Mouse (Mus musculus) left cerebral cortex, adult 8-10 months (tissue): ENCODE results near the gene Rprd1b. TPM values are rescaled to one million over a fixed set of nuclear protein-coding genes. Genes with fewer than 3 reads are reported as not detected.

ENCODE experiments used
- DNase-seq, 2 experiments: peaks; one replicate each; pipeline ENCODE4 v3.0.0; 2022; ENCODE audit warnings: low spot score in 2 of 2
- total RNA-seq, 4 experiments: library from RNA; stranded (reverse); gene quantifications; 2 replicates each; pipeline ENCODE4 v1.2.4; 2022

Rprd1b gene
- total RNA-seq, 4 experiments from 2014 or later, result 64.6 to 72.5 (median 68.2) TPM

DNA sequence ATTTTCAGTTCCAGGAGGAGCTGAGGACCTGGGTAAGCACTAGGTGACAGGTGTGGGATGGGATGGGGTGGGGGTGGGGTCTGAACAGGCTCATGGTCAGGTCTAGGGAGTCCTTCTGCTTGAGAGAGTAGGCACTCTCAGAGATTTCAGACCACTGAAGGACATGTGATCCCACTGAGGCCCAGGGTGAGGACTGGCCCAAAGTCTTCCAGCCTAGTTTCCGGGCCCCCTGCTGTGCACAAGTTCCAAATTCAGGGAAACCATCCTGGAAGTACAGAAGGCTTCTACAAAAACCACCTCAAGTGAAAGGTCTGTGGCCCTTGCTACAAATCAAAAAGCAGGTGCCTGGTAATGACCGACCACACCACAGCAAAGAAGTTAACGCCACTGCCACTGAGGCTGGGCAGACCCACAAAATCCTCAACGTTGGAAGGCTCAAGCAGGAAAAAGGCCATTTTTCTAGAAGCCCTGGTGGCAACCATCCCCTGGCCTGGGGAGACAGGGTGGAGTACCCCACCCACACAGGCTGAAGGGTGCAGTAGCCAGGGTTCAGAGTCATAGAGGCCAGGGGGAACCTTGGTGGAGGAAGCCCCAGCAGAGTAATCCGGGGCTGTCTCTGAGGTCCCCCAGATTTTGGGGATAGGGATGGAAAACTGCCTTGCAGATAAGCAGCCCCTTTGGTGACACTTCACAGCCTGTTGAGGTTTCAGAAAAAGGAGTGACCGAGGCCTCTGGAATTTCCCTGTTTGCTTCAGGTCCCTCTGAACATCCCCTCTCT, 116.6 kb downstream of the Rprd1b start:
- no peak for DNase-seq

- DNase-seq, result no peak
Observed at GRCm38 (mm10) chr2:158145528-158146065, 117.3 kb downstream of the Rprd1b start.

GRCm38 (mm10) chr2:158146223-158146622, 117.9 kb downstream of the Rprd1b start, which contains the start of gene Tgm2:
Tgm2 (minus strand) TSS chr2:158146436.
- DNase-seq, result peak; percentile 24 to 61

GRCm38 (mm10) chr2:158146971-158147370, 118.7 kb downstream of the Rprd1b start:
- DNase-seq, result no peak

DNA sequence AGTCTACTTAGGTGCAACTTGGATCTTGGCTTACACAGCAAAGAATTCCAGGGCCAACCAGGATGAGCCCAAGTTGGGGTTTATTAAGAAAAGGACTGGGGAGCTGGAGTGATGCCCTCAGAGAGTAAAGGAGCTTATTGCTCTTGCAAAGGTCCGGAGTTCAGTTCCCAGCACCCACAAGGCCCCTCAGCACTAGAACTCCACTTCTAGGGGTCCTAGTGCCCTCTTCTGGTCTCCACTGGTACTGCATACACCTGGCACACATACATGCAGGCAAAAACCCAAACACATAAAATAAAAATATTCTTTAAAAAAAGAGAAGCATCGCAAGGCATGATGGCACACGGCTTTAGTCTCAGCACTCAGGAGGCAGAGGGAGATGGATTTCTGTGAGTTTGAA, 122.8 kb downstream of the Rprd1b start:
- no peak for DNase-seq

DNA sequence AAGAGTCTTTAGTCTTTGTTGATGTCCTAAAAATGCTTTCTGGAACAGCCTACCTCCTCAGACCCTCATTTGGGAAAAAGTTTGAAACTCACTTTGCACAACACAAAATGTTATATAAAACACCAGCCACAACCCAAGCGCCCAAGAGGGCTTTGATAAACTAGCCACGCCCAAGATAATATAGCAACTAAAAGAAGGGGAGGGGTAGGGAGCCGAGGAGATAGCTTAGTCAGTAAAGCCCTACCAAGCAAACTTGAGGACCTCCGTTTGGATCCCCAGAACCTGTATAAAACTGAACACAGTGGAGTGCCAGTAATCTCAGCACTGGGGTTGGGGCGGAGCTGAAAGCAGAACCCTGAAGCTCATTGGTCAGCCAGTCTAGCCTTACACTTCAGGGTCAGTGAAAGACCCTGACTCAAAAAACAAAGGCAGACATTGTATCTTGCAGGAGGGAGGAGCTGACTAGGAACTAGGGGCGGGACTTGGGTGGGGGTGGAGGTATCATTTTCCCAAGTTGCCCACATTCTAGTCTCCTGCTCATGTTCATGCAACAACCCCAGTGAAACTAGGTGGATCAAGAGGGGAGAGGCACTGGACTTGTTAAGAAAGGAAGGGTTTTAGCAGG, 124.5 kb downstream of the Rprd1b start:
- DNase-seq, result no peak

DNA sequence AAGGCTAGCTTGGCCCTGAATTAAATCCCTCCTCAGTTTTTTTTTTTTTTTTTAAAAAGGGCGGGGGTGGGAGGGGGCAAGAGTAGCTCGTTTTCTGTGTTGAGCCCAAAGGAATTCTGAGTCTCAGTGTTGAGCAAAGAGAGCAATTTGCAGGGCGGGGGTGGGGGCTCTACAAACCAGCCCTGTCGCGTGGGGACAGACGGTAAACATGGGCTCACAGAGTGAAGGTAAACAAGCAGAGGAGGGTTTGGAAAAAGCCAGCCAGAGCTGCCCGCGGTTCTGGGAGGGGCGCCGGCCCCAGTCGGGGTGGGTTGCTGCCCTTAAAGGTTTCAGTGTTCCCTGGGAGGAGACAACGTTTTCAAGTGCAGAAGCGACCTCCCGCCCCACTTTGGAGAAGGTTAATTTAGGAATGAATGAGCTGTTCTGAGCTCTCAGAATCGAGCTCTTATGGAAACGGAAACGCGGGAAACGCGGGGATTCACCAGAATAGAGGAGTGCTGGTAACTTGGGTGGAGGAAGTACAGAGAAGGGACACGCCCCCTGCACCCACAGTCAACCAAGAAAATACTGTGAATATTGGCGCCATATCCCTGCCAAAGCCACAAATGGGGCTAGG, 125.5 kb downstream of the Rprd1b start:
- no peak for DNase-seq

DNA sequence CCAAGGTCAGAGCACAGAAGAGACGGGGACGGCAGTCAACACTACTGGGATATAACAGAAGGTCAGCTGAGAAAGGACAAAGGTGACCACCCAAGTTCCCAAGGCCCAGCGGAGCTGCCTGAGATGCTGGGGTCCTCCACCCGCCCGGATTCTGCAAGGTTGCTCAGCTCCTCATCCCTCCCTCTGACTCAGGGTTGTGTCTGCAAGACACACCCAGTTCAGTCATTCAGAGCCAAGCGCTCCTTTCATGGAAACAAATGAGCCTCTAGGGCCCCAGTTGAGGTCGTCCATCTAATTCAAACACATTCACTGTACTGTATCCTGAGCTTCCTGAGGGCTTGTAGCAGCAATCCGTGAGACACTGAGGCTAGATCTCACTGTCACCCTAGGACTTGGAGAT, 126.3 kb downstream of the Rprd1b start:
- no peak for DNase-seq

DNA sequence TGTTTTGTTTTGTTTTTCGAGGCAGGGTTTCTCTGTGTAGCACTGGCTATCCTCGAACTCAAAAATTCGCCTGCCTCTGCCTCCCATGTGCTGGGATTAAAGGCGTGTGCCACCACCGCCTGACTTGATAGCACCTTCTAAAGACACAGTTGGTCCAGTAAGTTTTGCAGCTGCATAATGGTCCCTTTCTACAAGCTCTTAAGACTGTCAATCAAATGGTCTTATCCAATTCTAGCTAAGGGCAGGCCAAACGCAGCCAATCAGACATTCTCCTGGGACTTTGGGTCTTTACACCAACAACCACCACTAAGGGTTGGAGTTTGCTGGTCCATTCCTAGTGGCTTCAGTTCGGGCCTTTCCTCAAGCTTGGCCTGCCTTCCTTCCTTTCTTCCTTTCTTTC, 126.8 kb downstream of the Rprd1b start:
- DNase-seq, result no peak

DNA sequence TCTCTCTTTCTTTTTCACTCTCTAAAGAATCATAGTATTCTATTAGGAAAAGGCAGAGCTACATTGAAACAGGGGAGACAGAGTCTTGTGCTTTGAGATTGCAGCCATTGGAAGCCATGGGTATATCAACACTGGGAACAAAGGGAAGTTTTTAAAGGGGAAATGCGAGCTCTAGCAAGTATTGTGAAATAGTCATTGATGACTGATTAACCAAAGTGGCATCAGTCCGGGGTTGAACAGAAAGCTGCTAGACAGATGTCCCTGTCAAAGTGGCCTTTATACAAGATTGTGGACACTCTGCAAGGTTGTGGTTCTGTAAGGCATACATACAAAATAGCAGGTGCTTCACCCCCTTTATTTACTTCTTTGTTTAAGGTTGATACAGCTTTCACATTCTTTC, 127.3 kb downstream of the Rprd1b start:
- no peak for DNase-seq

DNA sequence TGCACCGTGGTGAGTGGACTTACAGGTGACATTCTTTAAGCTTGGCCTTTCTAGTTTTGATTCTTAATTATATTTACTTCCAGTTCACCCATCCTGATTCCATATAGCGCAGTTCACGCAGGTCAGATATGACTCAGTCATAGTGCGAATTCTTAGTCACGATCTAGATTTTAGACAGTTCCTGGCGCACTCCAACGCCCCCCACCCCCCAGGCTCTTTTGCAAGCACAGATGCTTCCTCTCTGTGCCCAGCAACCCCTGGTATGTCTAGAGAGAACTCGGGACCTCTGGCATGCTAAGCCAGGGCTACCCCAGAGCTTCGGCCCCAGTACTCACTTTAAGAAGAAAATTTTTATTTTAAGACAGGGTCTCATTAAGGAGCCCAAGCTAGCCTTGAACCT, 128.2 kb downstream of the Rprd1b start:
- no peak for DNase-seq

- DNase-seq, result no peak
Observed at GRCm38 (mm10) chr2:158157654-158158053, 129.4 kb downstream of the Rprd1b start.

DNA sequence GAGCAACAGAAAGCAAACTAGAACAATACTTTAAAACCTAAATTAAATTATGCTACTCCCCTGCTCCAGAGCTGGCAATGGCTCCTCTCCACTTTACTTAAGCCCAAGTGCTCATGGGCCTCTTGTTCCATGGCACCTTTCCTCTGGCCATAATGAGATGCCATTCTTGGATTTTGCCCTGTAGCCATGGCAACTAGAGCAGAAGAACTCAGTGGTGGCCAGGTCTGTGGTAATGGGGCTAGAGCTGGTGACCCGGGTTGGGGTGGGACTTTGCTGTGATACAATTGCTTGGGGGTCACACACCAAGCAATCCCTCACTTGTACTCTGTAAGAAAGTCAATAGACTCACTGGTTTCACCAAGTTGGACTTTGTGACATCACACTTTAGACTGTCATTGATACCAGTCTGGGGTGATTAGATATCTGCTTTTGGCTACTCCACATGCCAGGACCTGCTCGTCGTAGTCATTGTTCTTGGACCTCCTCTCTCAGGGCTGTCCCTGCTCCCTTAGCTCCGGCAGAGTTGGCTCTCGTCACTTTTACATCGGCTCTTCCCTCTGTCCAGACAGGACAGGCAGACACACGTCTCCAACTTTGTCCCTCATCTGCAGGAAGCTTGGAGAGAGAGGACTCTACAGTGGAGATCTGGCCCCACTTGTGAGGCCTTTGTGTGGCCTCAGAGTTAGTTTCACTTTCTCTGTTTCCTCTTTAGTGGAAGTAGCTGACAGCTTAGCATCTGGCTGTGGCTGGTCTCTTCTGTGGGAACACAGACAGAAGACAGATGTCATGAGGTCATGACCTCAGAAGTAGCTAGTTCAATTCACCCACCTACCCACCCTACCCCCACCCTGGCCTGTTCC, 131.3 kb downstream of the Rprd1b start:
- DNase-seq, result no peak

DNA sequence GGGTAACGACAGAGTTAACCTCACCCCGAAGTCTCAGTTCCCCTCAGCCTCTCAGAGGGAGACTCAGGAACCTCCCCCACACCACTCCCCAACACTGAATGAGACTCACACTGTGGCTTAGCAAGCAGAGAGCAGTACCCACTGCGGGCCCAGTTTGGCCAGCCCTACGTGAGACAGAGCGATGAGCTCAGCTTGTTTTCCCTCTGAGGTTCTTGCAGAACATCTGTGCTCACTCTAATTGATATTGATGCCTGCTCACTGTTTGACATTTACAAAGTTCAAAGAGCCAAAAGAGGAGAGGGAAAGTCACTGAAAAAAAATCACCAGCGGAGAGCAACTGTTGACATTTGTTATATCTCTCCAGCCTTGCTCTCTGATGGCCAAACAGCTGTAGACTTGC, 133.5 kb downstream of the Rprd1b start:
- DNase-seq, result no peak

GRCm38 (mm10) chr2:158163034-158163433, 134.7 kb downstream of the Rprd1b start:
- DNase-seq, result no peak

DNA sequence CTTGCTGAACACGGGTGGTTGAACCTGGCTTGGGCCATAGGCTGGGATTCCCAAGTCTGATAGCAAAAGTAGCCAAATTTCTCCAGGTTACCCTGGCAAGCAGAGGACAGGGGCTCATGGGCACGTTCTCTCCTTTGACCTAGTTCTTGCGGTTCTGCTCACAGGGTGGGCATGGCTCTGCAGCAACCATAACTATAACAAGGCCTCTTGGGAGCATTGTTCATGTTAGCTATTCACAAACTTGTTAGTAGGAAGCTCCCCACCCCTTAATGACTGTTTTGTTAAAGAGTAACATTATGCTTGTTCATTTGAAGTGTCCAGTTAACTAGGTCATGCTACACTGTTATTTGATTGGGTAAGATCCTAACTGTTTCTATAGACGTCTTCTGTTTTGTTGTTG, 137.5 kb downstream of the Rprd1b start:
- no peak for DNase-seq

GRCm38 (mm10) chr2:158166628-158167027, 138.3 kb downstream of the Rprd1b start:
- no peak for DNase-seq

- no peak for DNase-seq
Observed at GRCm38 (mm10) chr2:158167496-158168205, 139.4 kb downstream of the Rprd1b start.

- DNase-seq, result no peak
Observed at GRCm38 (mm10) chr2:158168741-158169211, 140.5 kb downstream of the Rprd1b start.

DNA sequence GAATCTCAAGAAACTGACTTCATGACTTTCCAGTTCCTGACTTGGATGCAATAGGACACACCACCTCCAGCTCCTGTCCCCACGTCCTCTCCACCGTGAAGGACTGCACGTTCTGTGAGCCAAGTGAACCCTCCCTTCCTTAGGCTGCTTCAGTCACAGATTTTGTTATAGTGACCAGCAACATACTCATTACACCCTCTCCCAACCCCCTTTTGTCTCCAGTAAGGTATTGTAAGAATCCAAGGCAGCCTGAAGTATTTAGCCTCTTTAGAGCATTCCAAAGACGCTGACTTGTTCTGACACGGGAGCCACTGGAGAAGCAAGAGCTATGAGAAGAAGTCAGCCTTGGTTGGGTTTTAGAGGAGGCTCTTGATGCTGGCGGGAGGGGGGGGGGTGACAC, 141.1 kb downstream of the Rprd1b start:
- no peak for DNase-seq

GRCm38 (mm10) chr2:158169771-158170170, 141.5 kb downstream of the Rprd1b start:
- no peak for DNase-seq
